Comparison of ENCODE assay signal across 8 mouse cellular contexts in genomic region chr7:143706697-143707438, GRCm38 (mm10). TPM values are rescaled to one million over a fixed set of nuclear protein-coding genes. Genes with fewer than 3 reads are reported as not detected.
DNase-seq lines count a peak whose midpoint lies in the region; ATAC-seq and TF ChIP-seq lines count a peak whose summit lies in the region.

No protein-coding gene starts in this region.

- 0 out of 2 replicates have a peak overlapping the region, but pooled peaks have one; percentile 35 for H3K27ac ChIP-seq in hindbrain, embryonic 13.5 days

- DNase-seq in Patski (ENCODE audit: low read depth, low spot score), result peak; percentile 60
- peak; percentile 98 to 99 for DNase-seq in cerebellum, postnatal 10 days
- DNase-seq in frontal cortex, postnatal 14 days (ENCODE audit: low spot score in 2 of 2), result peak; percentile 83 to 88
- DNase-seq in layer of hippocampus, postnatal 14 days (ENCODE audit: low spot score in 2 of 2), result peak; percentile 91 to 95
- peak; percentile 95 for DNase-seq in lung, postnatal 25 days (ENCODE audit: low spot score)
- peak; percentile 96 for DNase-seq in retina, postnatal 1 day
- DNase-seq in thymus, postnatal 4 days, result peak; percentile 94

- 37% methylated on average over 7 of the region's 7 CpGs for WGBS in hindbrain, embryonic 13.5 days

- no peaks in the 10 kb centered on the region for H3K27me3 ChIP-seq in Patski
- H3K27me3 ChIP-seq in hindbrain, embryonic 13.5 days, result no peaks in the 10 kb centered on the region

- H3K9ac ChIP-seq in hindbrain, embryonic 13.5 days, result no peak overlapping the region

- H3K9me3 ChIP-seq in hindbrain, embryonic 13.5 days, result no peaks in the 10 kb centered on the region

- peaks cover 82% of the 10 kb centered on the region for H3K36me3 ChIP-seq in hindbrain, embryonic 13.5 days

- peaks cover under 1% of the 10 kb centered on the region for H3K4me1 ChIP-seq in hindbrain, embryonic 13.5 days (replicated peaks)

- H3K4me2 ChIP-seq in hindbrain, embryonic 13.5 days, result no peak overlapping the region

- no peak overlapping the region for H3K4me3 ChIP-seq in hindbrain, embryonic 13.5 days

- POLR2A ChIA-PET in Patski (lab: Charles Lee), result interaction anchor here (0.9 to 2.4 kb wide), 3 partner anchors 33 to 41 kb away, joined by 3 to 9 read pairs (median 3); no protein-coding TSS in a partner anchor

- peak; percentile 58 for ATAC-seq in Patski
- ATAC-seq in hindbrain, embryonic 13.5 days (ENCODE audit: low FRiP score), result peak; percentile 81; the same call in 1 of the 2 replicates

- peak; percentile 98 for TF ChIP-seq CTCF in Patski (IDR thresholded peaks at IDR 0.05)

- in situ Hi-C loops in Patski (cut with MboI; ENCODE audit: low pct_unique_long_range_greater_than_20kb), result loop anchor here (5.0 kb wide), 1 partner anchor 40 kb away; no protein-coding TSS in a partner anchor

- CTCF ChIA-PET in Patski (lab: Charles Lee), result interaction anchor here (0.7 to 7.9 kb wide), 27 partner anchors 8 to 185 kb away, joined by 3 to 57 read pairs (median 4); partner anchors contain the start of genes Mrgpre and Tnfrsf23

RNA-seq across cellular contexts. Expression of gene Tnfrsf23, which starts 21.2 kb away (rescaled TPM):
- polyA plus RNA-seq in Patski (2021), result 20.6 TPM
- 0.76 and 1.2 TPM in 2 replicates for polyA plus RNA-seq in hindbrain, embryonic 13.5 days (2015; fragmentation: Nextera tagmentation; extraction: Ambion mirVana)
- 1 to 10 TPM; 1.3 to 1.6 TPM for total RNA-seq in layer of hippocampus, postnatal 14 days (2021)

RNA-seq across cellular contexts. Expression of gene Osbpl5, which starts 49.9 kb away (rescaled TPM):
- polyA plus RNA-seq in Patski (2021), result 50.0 TPM
- polyA plus RNA-seq in hindbrain, embryonic 13.5 days (2015; fragmentation: Nextera tagmentation; extraction: Ambion mirVana), result 27.6 and 31.4 TPM in 2 replicates
- total RNA-seq in layer of hippocampus, postnatal 14 days (2021), result 10 to 100 TPM; 36.3 to 40.9 TPM

RNA-seq across cellular contexts. Expression of gene Tnfrsf22, which starts 57.4 kb away (rescaled TPM):
- 39.1 TPM for polyA plus RNA-seq in Patski (2021)
- polyA plus RNA-seq in hindbrain, embryonic 13.5 days (2015; fragmentation: Nextera tagmentation; extraction: Ambion mirVana), result 4.2 and 4.7 TPM in 2 replicates
- total RNA-seq in layer of hippocampus, postnatal 14 days (2021), result 1 to 10 TPM; 2.1 to 2.9 TPM

RNA-seq across cellular contexts. Expression of gene Mrgprg, which starts 59.9 kb away (rescaled TPM):
- polyA plus RNA-seq in Patski (2021), result not detected
- not detected in 2 replicates for polyA plus RNA-seq in hindbrain, embryonic 13.5 days (2015; fragmentation: Nextera tagmentation; extraction: Ambion mirVana)
- not detected for total RNA-seq in layer of hippocampus, postnatal 14 days (2021)
